Mouse (Mus musculus): ENCODE measurements at regions not wholly inside any gene's neighbourhood (a gene's known extent, or its start where the extent isn't known, plus 50 kb on each side); places are given as distances from the start of the nearest gene placed in this dataset.
A peak's percentile ranks its signal among the peaks of the same experiment; 100 is the strongest.

GRCm38 (mm10) chr16:81774626-81775025 is 574.1 kb downstream of the Ncam2 start:
- DNase-seq (ENCODE audit: low spot score) = peak; percentile 5

DNA sequence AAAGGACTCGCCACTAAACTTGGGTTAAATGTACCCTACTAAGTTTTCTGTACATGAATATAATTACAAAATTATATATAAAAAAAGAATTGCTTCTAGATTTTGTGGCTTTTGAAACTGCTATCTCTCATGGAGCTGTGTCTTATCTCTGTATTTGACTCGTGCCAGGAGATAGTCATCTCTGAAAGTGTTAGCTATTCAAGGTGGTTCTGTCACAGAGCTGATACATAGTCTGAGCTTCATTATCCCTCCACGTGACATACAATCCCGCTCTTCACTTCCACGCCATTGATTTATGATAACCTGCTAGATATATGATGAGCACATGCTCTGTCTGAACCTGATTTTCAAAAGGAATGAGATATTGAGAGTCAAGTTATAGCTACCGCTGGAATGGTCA is 593.5 kb downstream of the Ncam2 start:
- no peak for DNase-seq (ENCODE audit: low spot score)

- no peak for DNase-seq (ENCODE audit: low spot score)
Observed at GRCm38 (mm10) chr16:81816898-81817297, 616.4 kb downstream of the Ncam2 start.

DNA sequence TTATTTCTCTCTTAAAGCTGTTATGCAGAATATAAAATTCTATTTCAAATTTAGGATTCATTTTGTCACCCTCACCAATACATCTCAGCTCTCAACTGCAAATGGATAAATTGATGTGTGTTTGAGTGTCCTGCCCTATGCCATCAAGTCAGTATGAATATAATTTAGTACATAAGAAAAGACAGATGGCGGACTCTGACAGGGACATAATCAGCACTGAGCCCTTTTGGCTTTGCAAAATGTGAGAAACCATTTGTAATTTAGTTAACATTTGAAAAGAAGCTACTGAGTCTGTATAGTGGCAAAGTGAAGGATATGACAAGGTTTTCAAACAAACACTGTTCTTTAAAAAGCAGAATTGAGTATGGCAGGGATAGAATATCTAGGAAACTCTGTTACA is 638.1 kb downstream of the Ncam2 start:
- no peak for DNase-seq (ENCODE audit: low spot score)

- DNase-seq (ENCODE audit: low spot score) = no peak
Observed at GRCm38 (mm10) chr16:81879682-81880081, 679.2 kb downstream of the Ncam2 start.
